Mouse (Mus musculus): Measurements from ENCODE around the gene Necap2. TPM values are rescaled to one million over a fixed set of nuclear protein-coding genes. Genes with fewer than 3 reads are reported as not detected.

Necap2 gene
- 70.2 and 72.2 TPM in 2 replicates for total RNA-seq (2015)
- 126 and 133 TPM in 2 replicates for total RNA-seq (2017)

DNA sequence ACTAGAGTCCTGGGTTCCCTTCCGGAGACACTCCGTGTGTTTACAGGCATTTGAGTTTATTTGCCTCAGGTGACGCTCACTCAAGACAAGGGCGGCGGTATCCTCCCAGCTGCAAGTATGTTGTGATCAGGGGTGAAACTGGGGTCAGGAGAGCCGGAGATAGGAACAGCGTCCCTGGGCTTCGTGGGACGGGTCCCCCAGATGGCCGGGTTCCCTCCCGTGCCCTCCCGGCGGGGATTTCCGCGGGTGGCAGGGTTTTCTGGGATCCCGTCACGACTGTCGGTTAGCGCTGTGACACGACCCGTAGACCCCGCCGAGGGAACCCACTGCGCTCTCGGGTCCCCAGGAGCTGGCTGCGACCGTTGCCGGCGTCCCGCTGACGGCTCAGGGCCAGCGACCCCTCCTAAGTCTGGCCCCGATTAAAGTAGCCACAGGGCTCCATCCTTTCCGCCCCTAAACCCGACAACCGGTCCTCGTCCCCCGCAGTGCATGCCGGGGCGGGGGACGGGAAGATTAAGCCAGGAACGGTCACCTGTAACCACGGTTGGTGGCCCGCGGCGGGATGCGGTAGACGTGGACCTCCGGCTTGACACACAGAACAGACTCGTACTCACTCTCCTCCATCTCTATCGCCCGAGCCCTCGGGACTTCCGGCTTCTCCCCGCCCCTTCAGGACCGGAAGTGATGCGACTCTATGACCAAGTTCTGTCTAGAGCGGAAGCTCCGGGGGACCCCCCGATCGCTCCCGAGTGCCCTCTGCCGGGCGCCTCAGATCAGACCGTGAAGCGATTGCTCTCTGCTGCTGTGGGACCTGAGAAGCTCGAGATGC is at the start of gene Necap2:
TSS of gene Necap2 (minus strand) at position 677 of the 829 bp plus-strand sequence.
- ATAC-seq (ENCODE audit: poor library complexity, severe bottlenecking) = peak; percentile 96

DNA sequence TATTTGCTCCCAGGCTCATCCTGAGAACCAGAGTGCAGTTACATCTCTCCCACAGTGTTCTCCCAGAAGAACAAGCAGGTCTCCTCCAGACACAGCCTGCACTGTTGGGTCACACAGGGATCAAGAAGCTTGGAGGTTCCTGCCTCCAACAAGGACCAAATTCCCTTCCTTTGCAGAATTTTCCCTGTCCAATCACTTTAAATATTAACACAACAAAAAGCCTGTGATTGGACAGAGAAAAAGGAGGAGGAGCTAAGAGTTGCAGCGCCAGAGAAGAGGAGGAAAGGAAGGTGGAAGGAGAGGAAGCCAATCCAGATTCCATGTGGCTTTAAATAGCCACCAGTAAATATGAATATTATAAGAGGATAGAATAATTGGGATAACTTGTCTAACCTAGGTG is 44.9 kb upstream of the Necap2 start:
- ATAC-seq (ENCODE audit: poor library complexity, severe bottlenecking) = no peak

DNA sequence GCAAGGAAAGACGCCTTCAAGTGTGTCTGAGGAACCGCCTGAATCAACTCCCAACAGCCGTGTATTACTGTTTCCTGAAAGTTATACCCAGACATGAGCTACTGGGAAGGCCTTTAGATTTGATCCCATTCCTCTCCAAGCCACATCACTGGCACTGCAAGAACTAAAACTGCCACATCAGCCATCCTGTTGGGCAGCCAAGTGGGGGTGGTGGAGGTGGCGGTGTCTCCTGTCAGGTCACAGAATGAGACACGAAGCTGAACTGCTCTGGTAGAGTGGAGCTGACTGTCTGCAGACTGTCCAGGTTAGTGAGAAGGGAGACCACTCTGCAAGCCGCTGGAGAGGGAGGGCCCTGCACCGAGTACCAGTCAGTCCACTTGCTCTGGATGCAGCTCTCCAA is 44.5 kb upstream of the Necap2 start:
- ATAC-seq (ENCODE audit: poor library complexity, severe bottlenecking) = no peak

DNA sequence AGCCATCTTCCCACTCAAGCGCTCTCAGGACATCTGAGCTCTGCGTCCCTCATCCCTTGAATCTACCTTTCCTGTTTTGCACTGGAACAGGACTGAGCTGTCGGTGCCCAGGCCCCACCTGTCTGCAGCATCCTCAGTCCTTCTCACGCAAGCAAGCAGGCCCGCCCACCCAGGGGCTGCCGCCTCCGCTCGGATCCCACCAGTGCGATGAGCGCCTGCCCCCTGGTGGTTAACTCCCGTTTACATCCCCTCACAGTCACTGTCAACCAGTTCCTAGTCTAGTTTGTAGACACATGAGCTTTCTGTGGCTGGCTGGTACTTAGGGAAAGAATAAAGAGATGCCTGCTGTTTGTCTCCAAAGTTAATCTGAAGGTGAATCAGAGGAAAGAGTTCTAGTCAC is 42.5 kb upstream of the Necap2 start:
- ATAC-seq (ENCODE audit: poor library complexity, severe bottlenecking) = no peak

DNA sequence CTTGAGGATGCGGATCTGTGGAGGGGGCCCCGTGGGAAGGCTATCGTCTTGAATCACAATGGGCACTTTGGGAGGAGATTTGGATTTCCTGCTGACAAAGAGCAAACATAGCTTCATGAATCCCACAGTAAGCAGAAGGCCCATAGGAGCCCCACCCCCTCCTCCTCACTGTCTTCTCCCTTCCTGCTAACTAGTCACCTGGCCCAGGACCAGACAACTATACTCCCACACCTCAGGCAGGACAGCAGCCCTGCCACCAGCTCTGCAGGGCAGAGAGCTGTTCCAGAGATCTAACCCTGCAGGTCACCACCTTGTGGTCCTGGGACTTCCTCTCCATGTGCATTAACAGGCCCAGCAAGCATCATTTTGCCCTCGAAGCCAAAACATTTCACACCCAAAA is 40.5 kb upstream of the Necap2 start:
- ATAC-seq (ENCODE audit: poor library complexity, severe bottlenecking) = no peak

DNA sequence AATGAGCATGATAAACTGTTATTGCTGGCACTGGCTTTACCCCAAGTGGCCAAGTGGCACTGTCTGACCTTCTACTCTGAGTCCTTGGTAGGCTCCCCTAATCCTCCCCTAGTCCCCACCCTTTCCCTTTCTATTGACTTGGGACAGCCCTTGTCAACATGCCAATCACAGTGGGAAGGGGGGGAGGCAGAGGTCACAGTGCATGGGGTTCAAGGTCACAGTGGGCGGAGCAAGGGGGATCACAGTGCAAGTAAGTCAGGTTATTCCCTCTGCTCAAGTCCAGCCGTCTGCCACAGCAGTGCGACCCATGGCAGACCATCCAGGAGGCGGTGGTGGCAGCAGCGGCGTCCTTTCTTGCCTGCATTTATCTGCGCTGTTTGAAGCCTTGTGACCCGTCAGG is 37.2 kb upstream of the Necap2 start:
- ATAC-seq (ENCODE audit: poor library complexity, severe bottlenecking) = no peak

DNA sequence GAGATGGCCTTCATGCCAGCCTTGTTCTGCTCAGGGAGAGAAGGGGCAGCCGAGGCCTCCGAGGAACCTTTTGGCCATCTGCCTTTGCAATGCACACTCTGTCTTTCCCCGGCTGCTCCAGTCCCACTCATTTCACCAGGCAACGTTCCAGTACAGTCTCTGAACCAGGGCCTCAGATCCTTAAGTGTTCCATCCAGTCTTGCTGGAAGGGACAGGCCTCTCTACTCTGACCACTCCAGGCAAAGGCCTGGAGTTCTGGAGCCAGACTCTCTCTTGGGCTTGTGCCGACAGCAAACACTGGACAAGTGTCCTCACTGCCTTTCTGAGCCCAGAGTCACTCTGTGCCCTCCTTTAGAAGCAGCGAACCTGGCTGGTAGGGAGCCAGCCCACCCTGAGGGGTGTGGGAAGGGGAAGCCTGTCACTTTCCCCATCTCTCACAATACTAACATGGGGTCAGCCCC is 36.4 kb upstream of the Necap2 start:
- ATAC-seq (ENCODE audit: poor library complexity, severe bottlenecking) = no peak

DNA sequence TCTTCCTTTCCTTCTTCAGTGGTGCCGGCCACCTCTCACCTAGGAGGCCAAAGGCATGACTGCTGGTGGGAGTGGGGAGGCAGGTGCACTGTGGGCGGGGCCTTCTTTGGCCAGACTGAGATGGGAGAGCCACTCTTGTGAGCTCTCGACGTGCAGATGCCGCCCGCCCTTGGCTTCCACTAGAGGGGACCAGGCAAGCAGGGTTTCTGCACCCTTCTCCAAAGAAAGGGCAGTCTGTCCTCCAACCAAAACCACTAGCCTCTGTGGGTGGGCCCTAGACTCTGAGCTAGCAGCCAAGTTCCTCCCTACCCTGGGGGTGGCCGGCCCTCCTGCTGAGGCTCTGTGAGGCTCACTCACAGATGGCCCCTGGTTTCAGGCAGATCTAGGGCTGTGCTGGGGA is 35.7 kb upstream of the Necap2 start:
- no peak for ATAC-seq (ENCODE audit: poor library complexity, severe bottlenecking)

DNA sequence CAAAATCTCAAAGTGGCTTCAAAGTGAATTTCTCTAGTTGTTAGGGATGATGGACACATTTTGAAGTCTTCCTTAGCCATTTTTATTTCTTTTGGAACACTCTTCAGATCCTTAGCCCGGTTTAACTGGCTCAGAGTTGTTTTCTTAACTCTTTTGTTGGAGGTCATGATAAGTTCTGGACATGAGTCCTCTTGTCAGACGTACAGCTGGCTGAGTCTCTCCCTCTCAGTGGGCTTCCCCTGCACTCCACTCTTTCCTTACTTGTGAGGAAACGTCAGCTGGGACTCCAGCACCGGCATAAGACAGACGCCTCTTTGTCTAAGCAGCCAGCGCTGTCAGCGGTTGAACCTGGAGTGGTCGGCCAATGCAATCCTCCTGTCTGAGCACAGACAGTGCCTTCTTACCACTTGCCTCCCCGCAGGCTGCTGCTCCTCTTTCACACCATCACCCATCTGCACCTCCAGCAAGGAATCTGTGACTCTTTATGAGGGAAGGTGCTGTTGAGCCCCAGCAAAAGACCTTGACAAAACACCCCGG is 30.1 kb upstream of the Necap2 start:
- no peak for ATAC-seq (ENCODE audit: poor library complexity, severe bottlenecking)

DNA sequence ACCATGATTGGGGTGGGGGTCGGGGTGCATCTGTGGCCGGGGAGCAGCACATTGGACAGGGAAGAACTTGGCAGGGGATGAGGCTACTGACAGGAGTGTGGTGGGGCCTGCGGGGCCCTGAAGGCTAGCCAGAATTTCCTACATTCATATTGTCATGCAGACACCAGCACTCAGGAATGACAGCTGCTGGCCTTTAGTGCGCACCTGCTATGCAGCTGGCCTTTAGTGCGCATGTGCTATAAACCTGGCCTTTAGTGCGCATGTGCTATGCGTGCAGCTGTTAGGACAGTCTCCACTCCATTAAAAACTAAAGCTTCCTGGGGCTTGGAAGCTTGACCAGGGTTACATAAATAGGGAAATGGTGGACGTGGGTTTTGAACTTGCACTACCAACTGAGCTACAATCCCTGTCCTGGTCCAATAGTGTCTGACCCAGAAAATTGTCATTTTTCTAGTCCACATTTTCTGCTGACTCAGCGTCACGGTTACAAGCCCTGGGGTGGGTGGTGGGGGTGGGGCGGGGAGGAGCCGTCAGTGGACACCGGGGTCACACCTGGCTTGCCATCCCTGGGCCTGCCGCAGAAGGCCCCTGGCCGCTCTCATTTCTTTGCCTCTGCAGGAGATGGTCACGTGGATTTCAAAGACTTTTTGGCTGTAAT is 28.5 kb upstream of the Necap2 start:
- ATAC-seq (ENCODE audit: poor library complexity, severe bottlenecking) = no peak

DNA sequence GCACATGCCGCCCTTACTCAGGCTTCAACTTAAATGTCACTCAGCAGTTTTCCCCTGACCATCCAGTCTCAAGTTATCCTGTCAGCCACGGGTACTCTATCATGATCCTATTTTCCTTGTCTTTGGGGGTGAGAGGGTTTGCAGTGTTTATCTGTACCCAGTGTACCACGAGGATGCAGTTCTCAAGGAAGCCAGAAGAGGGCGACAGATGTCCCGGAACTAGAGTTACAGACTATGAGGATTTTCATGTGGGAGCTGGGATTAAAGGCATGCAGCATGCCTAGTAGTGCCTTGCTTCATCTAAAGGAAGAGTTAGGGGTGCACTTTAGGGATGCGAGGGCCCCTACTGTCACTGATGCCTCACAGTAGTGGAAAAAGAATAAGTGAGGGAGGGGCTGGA is 23.7 kb upstream of the Necap2 start:
- ATAC-seq (ENCODE audit: poor library complexity, severe bottlenecking) = no peak

DNA sequence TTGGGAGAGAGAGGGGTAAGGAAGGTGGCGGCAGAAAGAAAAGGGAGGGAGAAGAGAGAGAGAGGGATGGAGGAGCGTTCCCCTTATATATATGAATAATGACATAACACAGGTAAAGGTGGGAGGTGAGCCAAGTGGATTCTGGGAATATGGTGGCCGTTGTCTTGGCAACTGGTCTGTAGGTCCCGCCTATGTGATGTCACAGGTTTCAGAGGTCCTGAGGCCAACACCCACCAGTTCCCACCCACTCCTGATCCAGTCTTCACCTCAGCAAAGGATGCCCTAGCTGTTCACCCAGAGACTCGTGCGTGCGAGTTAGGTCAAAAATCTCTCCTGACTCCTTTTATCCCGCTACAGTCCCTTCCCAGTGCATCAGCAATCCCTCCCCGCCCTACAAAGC is 23.1 kb upstream of the Necap2 start:
- ATAC-seq (ENCODE audit: poor library complexity, severe bottlenecking) = no peak

DNA sequence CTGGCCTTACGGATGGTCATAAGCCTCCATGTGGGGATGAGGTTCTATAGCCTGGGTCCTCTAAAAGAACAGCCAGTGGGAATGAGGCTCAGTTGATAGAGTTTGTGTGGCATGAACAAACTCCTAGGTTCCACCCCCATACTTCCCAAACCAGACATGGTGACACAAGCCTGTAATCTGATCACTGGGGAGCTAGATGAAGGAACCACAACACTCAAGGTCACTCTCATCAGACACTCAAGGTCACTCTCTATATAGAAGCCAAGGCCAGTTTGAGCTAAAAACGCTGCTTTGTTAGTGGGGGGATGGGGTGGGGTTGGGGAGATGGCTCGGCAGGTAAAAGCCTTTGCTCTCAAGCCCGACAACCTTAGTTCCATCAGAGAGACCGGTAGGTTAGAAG is 21.8 kb upstream of the Necap2 start:
- ATAC-seq (ENCODE audit: poor library complexity, severe bottlenecking) = no peak

DNA sequence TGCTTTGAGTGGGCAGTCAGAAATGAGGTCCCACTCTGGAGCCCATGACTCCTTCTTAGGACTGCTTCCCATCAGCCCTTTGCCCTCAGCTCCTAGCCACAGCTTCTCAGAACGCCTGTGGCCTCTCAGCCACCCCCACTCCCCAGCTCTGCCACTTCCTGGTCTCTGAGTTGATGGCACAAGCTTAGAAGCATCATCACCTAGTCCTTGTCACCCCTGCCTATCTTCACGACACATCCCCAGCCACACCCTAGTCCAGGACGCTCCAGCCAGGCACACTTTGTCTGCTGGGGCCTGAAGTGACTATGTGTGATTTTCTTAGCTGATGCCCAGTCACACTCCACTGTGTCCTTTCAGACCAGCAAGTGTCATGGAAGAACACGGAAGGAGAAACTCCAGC is 20.8 kb upstream of the Necap2 start:
- peak; percentile 64 for ATAC-seq (ENCODE audit: poor library complexity, severe bottlenecking)

DNA sequence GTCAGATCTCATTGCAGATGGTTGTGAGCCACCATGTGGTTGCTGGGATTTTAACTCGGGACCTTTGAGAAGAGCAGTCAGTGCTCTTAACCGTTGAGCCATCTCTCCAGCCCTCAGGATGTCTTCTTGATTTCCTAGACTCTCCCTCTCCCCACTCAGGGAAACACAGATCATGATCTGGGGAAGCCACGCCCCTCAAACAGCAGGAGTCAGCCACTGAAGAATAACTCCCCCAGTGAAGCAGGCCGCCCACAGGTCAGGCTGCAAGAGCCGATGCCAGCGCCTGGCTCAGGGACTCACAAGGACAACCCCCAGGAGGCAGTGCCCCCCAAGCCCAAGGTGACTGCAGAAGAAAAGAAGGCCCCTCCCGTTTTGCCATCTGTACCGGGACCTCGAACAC is 18.6 kb upstream of the Necap2 start:
- ATAC-seq (ENCODE audit: poor library complexity, severe bottlenecking) = no peak

DNA sequence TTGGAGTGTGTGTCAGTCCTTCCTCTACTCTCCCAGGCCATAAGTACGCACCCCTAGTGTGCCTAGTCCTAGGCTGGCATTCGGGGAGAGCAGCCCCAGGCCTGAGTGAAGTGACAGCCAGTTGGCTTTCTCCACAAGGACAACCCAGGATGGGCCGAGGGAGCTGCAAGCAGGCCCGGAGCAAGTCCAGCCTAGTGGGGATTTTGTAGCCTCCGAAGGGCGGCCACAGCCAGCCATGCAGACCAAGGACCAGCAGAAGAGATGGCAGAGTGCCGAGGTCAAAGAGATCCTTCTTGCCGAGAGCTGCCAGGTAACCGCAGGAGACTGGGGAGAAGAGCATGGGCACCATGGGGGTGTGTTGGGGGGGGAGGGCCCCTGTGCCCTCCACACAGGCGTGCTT is 16.9 kb upstream of the Necap2 start:
- ATAC-seq (ENCODE audit: poor library complexity, severe bottlenecking) = no peak

DNA sequence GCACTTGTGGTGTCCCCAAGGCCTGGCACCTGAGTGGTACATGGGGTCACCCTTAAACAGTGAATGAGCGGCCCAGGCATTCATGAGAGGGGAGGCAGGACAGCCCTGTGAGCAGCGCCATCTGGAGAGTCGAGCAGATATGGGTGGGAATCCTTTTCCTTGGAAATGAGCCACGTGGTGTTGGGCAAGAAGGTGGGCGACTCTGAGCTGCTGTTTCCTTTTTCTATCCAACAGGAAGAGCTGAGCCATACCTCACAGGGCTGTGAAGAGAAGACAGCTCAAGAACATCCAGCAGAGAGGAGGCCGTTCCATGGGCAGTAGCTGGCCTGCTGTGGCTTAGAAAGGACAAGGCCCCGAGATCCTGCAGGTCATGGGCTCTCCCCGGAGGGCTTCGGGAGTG is 10.6 kb upstream of the Necap2 start:
- no peak for ATAC-seq (ENCODE audit: poor library complexity, severe bottlenecking)

DNA sequence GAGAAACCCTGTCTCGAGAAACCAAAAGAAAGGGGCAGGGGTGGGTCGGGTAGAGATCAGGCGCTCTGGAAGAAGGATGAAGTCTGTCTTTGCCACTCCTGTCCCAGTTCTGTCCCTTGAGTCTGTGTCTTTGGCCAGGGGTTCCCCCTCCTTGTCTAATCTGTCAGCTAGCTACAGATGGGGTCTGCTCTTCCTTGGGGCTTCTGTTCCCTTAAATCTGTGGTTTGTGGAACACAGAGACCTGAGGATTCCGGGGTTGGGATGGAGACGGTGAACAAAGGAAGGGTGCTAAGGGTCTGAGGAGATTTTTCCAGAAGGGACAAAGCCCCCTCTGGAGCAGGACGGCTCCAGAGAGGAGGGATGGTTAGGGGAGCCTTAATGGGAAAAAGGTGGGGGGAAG is 9.9 kb upstream of the Necap2 start, which contains the start of gene Spata21:
TSS of gene Spata21 (plus strand) at position 301 of the 400 bp plus-strand sequence.
- no peak for ATAC-seq (ENCODE audit: poor library complexity, severe bottlenecking)

DNA sequence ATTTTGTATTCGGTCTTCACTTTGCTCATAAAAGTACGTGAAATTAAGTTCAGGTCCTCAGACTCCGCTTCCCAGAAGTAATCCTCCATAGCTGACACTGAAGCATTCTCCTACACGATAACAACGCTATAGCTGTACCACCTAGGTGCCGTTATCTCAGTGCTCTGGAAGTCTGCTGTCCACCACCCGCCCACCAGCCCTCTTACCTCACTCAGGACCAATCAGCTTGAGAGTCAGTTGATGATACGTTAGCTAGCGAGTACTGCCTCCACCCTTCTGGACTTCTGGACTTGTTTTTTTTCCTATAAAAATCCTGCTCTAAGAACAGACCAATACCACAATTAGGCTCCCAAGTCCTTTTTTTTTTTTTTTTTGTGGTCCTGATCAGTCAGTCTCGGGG is 8.7 kb upstream of the Necap2 start:
- no peak for ATAC-seq (ENCODE audit: poor library complexity, severe bottlenecking)

DNA sequence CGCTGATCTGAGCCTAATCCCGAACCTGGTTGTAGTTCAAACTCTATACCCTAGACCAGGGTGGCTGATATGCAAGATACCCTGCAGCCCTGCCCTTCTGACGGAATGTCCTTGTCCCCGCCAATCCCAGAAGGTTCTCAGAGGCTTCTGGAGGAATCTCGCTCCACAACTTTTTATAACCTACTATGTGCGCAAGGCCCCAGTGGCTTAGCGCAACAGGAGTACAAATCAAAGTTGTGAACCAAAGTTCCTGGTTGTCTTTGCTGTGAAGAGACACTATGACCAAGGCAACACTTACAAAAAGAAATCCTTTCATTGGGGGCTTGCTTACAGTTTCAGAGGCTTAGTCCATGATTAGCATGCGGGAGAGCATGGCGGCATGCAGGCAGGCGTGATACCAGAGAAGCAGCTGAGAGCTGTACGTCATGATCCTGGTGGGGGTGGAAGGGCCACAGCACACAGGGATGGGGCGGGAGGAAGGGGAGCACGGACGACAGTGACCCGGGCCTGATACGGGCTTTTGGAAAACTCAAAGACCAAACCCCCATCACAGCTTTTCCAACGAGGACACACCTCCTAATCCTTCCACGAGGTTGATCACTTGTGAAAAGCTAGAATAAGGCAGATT is 467 bp upstream of the Necap2 start:
- no peak for ATAC-seq (ENCODE audit: poor library complexity, severe bottlenecking)

DNA sequence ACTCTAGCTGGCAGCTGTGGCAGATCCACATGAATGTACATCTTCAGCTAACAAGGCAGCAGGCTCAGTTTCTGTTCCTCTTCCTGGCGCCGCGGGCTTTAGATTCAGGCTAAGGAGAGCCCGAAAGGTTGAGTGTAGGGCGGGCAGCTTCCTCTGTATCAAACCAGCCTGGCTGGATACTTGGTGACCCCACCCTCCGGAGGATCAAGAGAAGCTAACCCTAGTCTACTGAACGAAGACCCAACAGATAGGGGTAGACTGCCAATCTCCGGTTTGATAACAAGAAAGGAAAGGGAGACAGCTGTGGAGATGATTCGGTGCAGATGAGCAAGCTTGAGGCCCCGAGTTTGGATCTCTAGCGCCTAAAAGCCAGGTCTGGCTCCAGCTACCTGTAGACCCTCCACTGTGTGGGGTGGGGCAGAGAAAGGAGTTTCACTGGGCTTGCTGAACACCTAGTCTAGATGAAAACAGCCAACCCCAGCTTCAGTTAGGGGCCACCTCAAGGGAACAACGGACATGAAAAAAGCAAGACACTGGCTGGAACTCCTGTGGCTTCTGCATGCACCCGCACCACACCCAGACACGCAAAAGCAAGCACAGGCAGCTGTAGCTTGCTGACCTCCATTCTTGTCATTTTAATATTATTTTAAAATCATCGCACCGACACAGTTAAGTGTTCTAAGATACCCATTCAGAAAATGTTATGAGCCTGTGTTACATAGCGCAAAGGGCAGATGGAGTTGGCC is 1.2 kb downstream of the Necap2 start:
- ATAC-seq (ENCODE audit: poor library complexity, severe bottlenecking) = peak; percentile 57
